Mouse (Mus musculus): ENCODE results near the gene Nek3. TPM values are rescaled to one million over a fixed set of nuclear protein-coding genes. Genes with fewer than 3 reads are reported as not detected.
"Not testable (repeated sequence)": the region's sequence is repeated elsewhere in the genome, so short reads cannot be mapped to it uniquely, and the experiment has no call there.

Nek3 gene
- total RNA-seq, 2 experiments from 2014 or later = 2.5 to 3.6 TPM

DNA sequence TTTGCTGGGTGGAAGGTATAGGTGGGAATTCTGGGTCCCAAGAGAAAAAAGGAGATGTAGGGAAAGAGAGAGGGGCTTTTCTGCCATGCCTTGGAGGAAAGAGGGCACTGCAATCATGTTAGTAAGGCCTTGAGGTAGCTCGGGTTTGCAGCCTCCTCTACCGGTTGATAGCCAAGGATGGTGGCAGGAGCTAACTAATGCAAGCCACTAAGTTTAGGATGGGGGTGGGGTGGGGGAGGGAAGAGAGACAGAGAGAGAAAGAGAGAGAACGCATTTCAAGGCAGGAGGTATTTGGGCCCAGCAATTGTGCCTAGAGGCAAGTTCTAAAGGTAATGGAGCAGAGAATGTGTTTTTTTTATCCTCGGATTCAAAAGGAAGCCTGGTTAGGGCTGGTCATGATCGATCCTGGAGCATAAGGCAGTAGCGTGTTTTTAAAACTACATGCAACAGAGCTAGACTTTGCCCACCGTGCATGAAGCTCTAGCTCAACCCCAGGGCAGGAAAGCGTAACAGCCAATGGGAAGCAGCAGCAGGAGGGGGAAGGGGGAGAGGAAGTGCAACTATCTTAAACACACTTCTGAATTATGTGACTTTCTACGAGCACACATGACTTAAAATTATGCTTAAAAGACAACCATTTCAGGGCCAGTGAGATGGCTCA lies 18.4 kb downstream of the Nek3 start:
- intact Hi-C loops (cut with DNase I; ENCODE audit: low total_unique reads) = no loop called here
- no peak for DNase-seq

DNA sequence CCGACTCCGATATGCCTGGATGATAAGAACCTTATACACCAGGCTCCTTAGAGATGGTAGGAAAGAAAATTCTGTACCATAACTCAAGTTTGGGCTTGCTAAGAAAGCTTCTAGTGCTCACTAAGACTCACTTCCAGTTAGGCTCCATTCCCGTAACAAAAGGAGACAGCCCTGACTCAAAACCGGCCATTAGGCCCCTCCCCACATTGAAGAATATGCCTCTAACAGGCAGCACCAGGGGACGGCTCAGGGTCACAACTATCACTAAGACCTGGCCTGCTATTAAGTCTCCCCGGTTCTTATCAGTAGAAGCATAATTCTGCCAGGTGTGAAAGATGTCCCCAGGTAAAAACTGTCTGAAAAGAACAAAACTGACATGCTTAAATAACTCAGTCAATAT lies 20.4 kb downstream of the Nek3 start:
- no peak for DNase-seq
- intact Hi-C loops (cut with DNase I; ENCODE audit: low total_unique reads) = no loop called here

DNA sequence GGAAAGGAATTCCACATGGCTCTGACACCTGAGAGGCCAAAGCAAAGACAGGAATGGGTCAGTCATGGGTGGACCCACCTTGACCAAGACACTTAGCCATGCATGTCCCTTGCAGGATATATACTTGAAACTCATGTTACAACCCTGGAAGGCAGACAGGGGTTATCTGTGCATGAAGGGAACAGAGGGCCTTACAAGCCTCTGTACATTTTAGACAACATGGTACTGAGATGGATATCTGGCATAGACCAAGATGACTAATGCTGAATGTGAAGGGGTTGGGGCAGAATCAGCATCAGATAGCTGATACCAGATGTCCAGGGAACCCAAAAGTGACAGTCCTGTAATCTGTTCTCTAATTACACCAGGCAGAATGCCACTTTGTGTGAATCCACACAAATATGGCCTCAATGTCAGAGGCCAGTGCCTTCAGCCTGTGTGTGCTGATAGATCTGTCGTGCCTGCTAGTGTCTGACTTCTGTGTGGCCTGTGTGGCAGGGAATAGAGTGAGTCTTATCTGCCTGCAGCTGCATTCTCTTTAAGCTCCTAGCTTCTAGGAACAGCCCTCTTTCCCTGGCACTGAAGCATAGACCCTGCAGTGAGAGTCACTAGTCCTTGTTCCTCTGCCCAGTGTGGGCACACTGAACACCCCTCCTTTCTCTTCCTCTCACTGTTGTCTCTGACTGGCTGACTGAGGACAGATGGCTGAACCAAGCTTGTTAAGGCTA lies 22.3 kb downstream of the Nek3 start:
- intact Hi-C loops (cut with DNase I; ENCODE audit: low total_unique reads) = no loop called here
- DNase-seq = no peak

DNA sequence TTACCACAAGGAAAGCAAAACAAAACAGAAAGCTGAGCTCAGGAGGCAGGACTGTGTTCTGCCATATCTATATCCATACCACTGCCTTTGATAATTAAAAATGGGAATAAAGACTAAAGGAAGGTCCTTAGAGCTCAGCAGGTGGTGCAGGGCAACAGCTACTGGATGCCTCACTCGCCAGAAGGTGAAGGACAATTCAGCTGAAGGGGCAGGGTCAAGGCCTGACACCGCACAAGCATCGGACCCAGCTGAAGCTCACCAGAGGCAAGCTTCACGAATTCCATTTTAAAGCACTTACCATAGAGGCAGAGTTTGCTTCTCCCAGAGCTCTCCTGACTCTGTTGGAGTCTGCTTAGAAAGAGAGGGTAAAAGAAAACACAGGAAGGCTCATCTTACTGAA lies 23.6 kb downstream of the Nek3 start:
- DNase-seq = no peak
- intact Hi-C loops (cut with DNase I; ENCODE audit: low total_unique reads) = no loop called here

GRCm38 (mm10) chr8:22141836-22142385 lies 24.3 kb downstream of the Nek3 start:
- intact Hi-C loops (cut with DNase I; ENCODE audit: low total_unique reads) = no loop called here
- DNase-seq = no peak

DNA sequence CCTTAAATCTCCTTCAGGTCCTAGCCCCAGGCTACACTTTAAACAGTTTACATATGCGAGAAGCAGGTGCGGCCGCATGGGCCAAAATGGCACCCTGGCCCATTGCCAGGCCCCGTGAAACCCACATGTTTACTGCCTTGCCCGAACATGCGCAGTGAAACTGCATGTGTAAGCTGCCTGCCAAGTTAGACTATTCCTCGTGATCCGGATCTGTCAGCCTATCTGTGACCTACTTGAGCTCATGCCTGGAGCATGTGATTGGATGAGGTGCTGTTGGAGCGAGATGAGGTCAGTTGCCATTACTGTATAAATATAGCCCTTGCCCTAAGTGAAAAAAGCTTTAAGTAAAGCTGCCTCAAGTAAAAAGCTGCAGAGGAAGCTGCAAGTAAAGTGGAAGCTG lies 29.8 kb downstream of the Nek3 start:
- intact Hi-C loops (cut with DNase I; ENCODE audit: low total_unique reads); DNase-seq: not testable (repeated sequence)

GRCm38 (mm10) chr8:22134750-22135135 lies 31.5 kb downstream of the Nek3 start:
- intact Hi-C loops (cut with DNase I; ENCODE audit: low total_unique reads) = no loop called here
- DNase-seq = no peak

GRCm38 (mm10) chr8:22134078-22134749 lies 32.0 kb downstream of the Nek3 start:
- intact Hi-C loops (cut with DNase I; ENCODE audit: low total_unique reads) = no loop called here
- no peak for DNase-seq

- intact Hi-C loops (cut with DNase I; ENCODE audit: low total_unique reads) = no loop called here
Observed at GRCm38 (mm10) chr8:22132062-22132461, 34.2 kb downstream of the Nek3 start.

DNA sequence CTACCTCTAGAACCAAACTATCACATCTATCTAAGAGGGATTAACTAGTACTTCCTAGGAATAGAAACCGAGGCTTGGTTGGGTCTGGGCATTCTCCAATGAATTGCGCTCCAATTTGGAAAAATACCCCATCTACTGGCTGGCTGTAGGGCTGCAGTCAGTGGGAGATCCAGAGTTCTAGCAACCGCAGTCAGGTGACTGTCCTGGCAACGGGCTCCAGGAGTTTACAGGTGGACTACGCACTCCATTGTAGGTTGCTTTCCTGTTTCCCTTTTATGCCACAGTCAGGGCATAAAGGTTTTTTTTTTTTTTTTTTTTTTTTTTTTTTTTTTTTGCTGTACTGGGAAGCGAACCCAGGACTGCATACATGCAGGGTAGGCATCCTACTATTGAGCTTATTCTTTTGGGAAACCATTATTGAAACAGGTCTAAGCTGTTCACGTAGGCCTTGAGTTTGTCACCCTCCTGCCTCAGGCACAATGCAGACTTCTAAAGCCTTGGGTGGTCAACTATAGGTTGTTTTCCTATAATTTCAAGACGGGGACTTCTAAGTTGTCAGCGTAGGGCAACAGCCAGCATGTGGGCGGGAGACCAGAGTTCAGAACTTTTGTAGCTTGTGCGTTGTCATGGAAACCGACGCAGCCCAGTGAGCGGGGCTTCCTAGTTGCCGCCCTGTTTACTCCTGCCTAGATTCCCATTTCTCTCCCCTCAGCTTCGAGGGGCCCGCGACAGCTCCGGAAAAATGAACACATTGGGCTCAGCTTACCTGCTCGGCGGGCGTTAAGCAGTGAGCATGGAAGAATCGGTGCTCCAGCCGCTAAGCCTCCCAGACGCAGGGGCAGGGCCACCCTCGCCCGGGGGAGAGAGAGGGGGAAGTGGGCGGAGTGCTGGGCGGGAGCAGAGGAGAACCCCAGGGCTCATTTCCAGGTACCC lies 41.7 kb downstream of the Nek3 start, which contains the start of gene Nek5:
Gene Nek5 (minus strand): TSS at position 834 of the 933 bp plus-strand sequence.
- intact Hi-C loops (cut with DNase I; ENCODE audit: low total_unique reads) = no loop called here
- DNase-seq = peak; percentile 4

More at GRCm38 (mm10) chr8:22132062-22132461, 34.2 kb downstream of the Nek3 start:
- no peak for DNase-seq

- intact Hi-C loops (cut with DNase I; ENCODE audit: low total_unique reads) = no loop called here
- DNase-seq = no peak
Observed at GRCm38 (mm10) chr8:22107020-22107419, 59.2 kb downstream of the Nek3 start.

DNA sequence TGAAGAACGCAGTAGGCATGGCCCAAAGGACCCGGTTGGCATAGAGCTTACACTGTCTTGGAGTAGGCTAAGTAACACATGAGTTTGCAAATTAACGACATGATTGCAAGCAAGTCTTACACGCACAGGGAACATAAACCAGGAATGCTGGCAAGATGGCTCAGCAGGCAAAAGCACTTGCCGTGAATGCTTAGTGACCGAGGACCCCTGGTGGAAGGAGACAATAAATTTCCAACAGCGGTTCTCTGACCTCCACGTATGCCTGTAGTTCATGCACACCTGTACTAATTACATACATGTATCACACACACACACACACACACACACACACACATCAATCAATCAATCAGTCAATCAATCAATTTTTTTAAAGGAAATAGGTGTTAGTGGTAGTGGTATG lies 74.7 kb downstream of the Nek3 start:
- intact Hi-C loops (cut with DNase I; ENCODE audit: low total_unique reads) = no loop called here
- no peak for DNase-seq

DNA sequence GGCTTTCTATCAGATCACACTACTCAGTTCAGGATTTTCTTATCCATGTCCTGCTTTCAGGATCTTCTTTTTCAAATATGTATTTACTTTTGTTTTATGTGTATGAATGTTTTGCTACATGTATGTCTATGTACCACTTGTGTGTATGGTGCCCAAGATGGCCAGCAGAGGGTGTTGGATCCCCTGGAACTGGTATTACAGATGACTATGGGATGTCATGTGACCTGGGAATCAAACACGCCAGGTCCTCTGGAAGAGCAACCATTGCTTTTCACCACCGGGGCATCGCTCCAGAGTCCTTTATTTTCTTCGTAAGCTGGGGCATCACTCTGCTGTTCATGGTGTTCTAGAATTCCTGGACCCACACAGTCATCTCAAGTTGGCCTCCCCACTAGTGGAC lies 77.0 kb downstream of the Nek3 start:
- no peak for DNase-seq
- intact Hi-C loops (cut with DNase I; ENCODE audit: low total_unique reads) = no loop called here

DNA sequence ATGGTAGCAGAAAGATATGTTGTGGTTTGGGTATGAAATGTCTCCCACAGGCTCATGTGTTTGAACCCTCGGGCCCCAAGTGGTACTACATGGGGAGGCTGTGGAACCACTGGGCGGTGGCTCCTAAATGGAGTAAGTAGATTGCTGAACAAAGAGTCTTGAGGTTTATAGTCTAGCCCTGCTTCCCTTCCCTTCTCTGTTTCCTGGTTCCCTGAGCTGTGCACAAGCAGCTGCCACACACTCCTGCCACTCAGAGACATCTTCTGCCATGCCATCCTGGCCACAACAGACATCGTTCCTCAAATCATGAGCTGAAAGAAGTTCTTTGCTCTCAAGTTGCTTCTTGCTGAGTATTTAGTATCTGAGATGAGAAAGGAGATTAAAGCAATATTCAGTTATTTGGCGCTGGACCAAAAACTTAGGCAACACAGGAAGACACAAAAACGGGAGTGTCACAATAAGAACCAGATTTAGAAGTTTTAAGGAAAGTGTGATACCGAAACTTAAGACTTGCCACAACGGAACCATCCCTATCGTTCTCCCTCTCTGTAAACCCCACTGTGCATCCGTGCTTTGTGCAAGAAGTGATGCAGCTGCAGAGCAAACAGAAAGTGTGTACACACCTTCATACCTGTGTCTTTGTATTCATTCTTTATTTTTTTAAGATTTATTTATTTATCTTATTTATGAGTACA lies 86.8 kb downstream of the Nek3 start:
- intact Hi-C loops (cut with DNase I; ENCODE audit: low total_unique reads) = no loop called here
- no peak for DNase-seq

Other genes starting within 250 kb of the Nek3 start
- gene Defb15, start 233.7 kb downstream of the Nek3 start, total RNA-seq (2021) = not detected
- gene Defb35, start 228.1 kb downstream of the Nek3 start, total RNA-seq (2021) = not detected
- gene Defb13, start 219.7 kb downstream of the Nek3 start, total RNA-seq (2021) = not detected
- gene Fam90a1a, start 207.7 kb downstream of the Nek3 start, total RNA-seq (2021) = not detected
- gene Ccdc70, start 196.7 kb downstream of the Nek3 start, total RNA-seq (2021) = not detected
- gene Atp7b, start 106.1 kb downstream of the Nek3 start, total RNA-seq (2021) = under 1 TPM; 0.04 to 0.06 TPM
- 1 to 10 TPM; 6.0 to 6.2 TPM for gene Alg11, start 105.7 kb downstream of the Nek3 start, total RNA-seq (2021)
- gene Nek5, start 41.4 kb downstream of the Nek3 start, total RNA-seq (2021) = not detected
- 1 to 10 TPM; 2.9 to 3.2 TPM for gene Ckap2, start 19.4 kb upstream of the Nek3 start, total RNA-seq (2021)
- 10 to 100 TPM; 27.3 to 27.4 TPM for gene Vps36, start 26.4 kb upstream of the Nek3 start, total RNA-seq (2021)
- gene Thsd1, start 60.9 kb upstream of the Nek3 start, total RNA-seq (2021) = 1 to 10 TPM; 4.1 to 4.2 TPM
- gene Tpte, start 117.0 kb upstream of the Nek3 start, total RNA-seq (2021) = not detected
- gene Slc25a15, start 232.2 kb upstream of the Nek3 start, total RNA-seq (2021) = 10 to 100 TPM; 11.0 to 11.6 TPM
- gene Mrps31, start 244.9 kb upstream of the Nek3 start, total RNA-seq (2021) = 10 to 100 TPM; 35.9 to 39.3 TPM